Mouse (Mus musculus) neural tube, embryonic 11.5 days (tissue): Measurements from ENCODE around the gene Wars2. TPM values are rescaled to one million over a fixed set of nuclear protein-coding genes. Genes with fewer than 3 reads are reported as not detected.

Source experiments
- ATAC-seq: fragments of 200-750 bp; cut with Nextera tagmentation; 2 replicates; pipeline ENCODE4 v1.8.0; 2017; ENCODE audit warnings: moderate number of reproducible peaks, mild to moderate bottlenecking, moderate TSS enrichment, moderate library complexity; ENCODE audit not compliant: insufficient read depth, low FRiP score, low TSS enrichment
- DNase-seq: peaks from one replicate; pipeline ENCODE4 v3.0.0-alpha.2; 2015; ENCODE audit warnings: low spot score
- H3K27ac ChIP-seq: fragments of 300-500 bp; sonication (generic); 2 replicates; pipeline ENCODE4 v1.5.1; 2014; ENCODE audit warnings: low read depth, mild to moderate bottlenecking, low read length
- H3K27me3 ChIP-seq: fragments of 300-500 bp; sonication (generic); 2 replicates; pipeline ENCODE4 v1.6.1; 2014; ENCODE audit warnings: mild to moderate bottlenecking, low read length, mixed read lengths; ENCODE audit not compliant: control insufficient read depth, insufficient read depth
- H3K36me3 ChIP-seq: fragments of 300-500 bp; sonication (generic); 2 replicates; pipeline ENCODE4 v1.6.1; 2014; ENCODE audit warnings: mild to moderate bottlenecking, low read length, moderate library complexity, mixed read lengths; ENCODE audit not compliant: control insufficient read depth, insufficient read depth
- H3K4me1 ChIP-seq: fragments of 300-500 bp; sonication (generic); 2 replicates; pipeline ENCODE4 v1.6.1; 2014; ENCODE audit warnings: low read length, mixed read lengths; ENCODE audit not compliant: control insufficient read depth, insufficient read depth
- H3K4me2 ChIP-seq: fragments of 300-500 bp; sonication (generic); 2 replicates; pipeline ENCODE4 v1.6.1; 2014; ENCODE audit warnings: low read depth, mild to moderate bottlenecking, moderate library complexity
- H3K4me3 ChIP-seq: fragments of 300-500 bp; sonication (generic); 2 replicates; pipeline ENCODE4 v1.5.1; 2014; ENCODE audit warnings: low read depth, low read length
- H3K9ac ChIP-seq: fragments of 300-500 bp; sonication (generic); 2 replicates; pipeline ENCODE4 v1.6.1; 2014; ENCODE audit warnings: mild to moderate bottlenecking, low read length
- H3K9me3 ChIP-seq: fragments of 300-500 bp; sonication (generic); 2 replicates; pipeline ENCODE4 v1.6.1; 2016; ENCODE audit warnings: low read length; ENCODE audit not compliant: control insufficient read depth
- WGBS: fragments of 180-500 bp; shearing (Covaris S2); extraction: QIAGEN DNeasy Blood & Tissue Kit; methylation state at CpG from one replicate; pipeline ENCODE4 v1.1.7; 2014; 5-methylcytosine and 5-hydroxymethylcytosine counted together
- microRNA-seq: library from miRNA; unstranded; fragments of <30 nt; microRNA quantifications from one replicate; pipeline ENCODE4, GENCODE M21; 2016
- polyA plus RNA-seq: library from polyadenylated mRNA; unstranded; fragments of >200 nt; fragmentation: Nextera tagmentation; extraction: Ambion mirVana; gene quantifications from 2 replicates; pipeline ENCODE4 v1.2.1, GENCODE M21; 2014

Gene Wars2
- polyA plus RNA-seq, 1 experiment from 2014 or later, result 5.3 TPM

DNA sequence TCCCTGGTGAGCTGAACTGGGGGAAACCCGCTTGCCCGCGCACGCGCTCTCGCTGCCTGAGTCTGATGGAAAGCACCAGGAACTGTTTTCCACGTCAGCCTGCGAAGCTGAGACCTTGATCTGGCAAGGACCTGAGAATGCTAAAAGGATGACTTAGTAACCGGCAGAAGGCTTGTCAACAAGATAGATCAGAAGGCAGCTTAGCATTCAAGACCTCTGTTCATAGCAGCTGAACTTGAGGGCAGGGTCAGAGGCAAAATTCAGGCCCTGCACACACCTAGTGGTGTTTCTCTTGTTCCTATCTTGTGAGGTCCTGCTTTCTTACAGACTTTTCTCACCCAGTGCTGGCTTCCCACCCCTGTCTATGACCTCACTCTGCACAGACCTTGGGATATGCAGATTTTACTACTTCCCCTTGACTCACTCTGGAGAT lies 122.6 kb downstream of the Wars2 start:
- H3K4me2 ChIP-seq, result no peak overlapping the region
- 11% methylated on average over 9 of the region's 9 CpGs for WGBS
- no peak for ATAC-seq
- H3K27ac ChIP-seq, result no peak overlapping the region
- H3K9ac ChIP-seq, result no peak overlapping the region
- no peaks in the 10 kb centered on the region for H3K4me1 ChIP-seq
- no peaks in the 10 kb centered on the region for H3K36me3 ChIP-seq
- no peaks in the 10 kb centered on the region for H3K9me3 ChIP-seq
- DNase-seq, result no peak
- no peak overlapping the region for H3K4me3 ChIP-seq
- H3K27me3 ChIP-seq, result peaks cover 64% of the 10 kb centered on the region

- Histone ChIP-seq H3K27ac (no peak overlapping the region), H3K4me2 (no peak overlapping the region), H3K4me3 (no peak overlapping the region), H3K9ac (no peak overlapping the region), H3K4me1 (no peaks in the 10 kb centered on the region), H3K36me3 (no peaks in the 10 kb centered on the region), H3K9me3 (no peaks in the 10 kb centered on the region), H3K27me3 (peaks cover 53% of the 10 kb centered on the region)
- ATAC-seq (no peak), DNase-seq (no peak)
- 24% methylated on average over 7 of the region's 7 CpGs for WGBS
These were observed 123.8 kb downstream of the Wars2 start for GRCm38 (mm10) chr3:99264695-99265094.

DNA sequence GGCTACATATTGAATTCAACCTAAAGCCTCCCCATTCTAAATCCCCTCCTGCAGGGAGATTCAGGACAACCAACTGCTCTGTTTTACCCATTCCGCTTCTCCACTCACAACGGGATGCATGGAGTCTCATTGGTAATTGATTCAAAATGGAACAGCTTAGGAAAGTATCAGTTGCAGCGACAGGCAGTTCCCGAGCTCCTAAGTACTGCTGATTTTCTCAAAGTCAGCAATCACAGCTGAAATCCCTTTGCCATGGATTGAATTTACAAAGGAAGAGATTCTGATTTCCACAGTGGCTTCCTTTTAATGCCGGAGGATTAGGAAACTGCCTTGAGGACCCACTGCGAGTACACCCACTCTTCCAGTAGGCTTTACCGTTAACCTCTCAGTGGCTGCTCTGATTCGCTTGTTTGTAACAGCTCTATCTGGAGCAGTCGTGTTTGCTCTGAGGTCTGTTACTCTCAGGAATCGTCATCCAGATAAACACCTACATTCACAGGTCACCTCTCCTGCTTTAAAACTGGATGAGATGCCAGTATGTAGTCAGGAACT lies 126.0 kb downstream of the Wars2 start:
- DNase-seq (no peak), ATAC-seq (no peak)
- no peak overlapping the region for H3K27ac ChIP-seq
- 50% methylated on average over 10 of the region's 10 CpGs for WGBS
- H3K4me3 ChIP-seq, result no peak overlapping the region
- no peaks in the 10 kb centered on the region for H3K4me1 ChIP-seq
- no peaks in the 10 kb centered on the region for H3K9me3 ChIP-seq
- H3K4me2 ChIP-seq, result no peak overlapping the region
- peaks cover 35% of the 10 kb centered on the region for H3K27me3 ChIP-seq
- no peak overlapping the region for H3K9ac ChIP-seq
- H3K36me3 ChIP-seq, result no peaks in the 10 kb centered on the region

DNA sequence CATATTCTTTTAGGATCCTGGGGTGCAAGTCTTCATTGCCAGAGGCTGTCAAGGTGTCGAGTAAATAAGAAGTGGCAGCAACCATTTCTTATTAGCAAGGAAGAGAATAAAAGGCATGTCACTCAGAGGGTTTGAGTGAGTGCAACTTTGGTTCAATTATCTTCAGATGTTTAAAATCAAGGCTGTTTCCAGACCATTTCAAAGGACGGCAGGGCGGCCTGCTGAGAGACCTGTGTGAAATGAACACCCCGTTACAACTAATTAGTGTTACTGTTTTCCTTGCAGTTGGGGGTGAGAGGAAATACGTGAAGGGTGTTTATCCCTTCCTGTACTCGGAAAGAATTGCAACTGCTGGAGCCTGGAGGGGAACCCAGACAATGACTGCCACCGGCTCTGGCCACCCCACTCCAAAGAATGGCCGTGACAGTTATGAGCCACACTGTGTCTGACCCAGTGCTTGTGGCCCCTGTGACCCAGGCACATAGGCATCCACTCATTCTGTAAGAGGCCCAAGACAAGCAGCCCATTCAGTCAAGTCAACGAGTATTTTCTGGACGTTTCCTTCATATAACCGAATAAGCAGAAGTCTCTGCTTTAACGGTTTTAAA lies 137.2 kb downstream of the Wars2 start:
- Histone ChIP-seq H3K36me3 (no peaks in the 10 kb centered on the region), H3K9ac (no peak overlapping the region), H3K9me3 (no peaks in the 10 kb centered on the region), H3K4me3 (no peak overlapping the region), H3K27ac (no peak overlapping the region), H3K4me2 (no peak overlapping the region), H3K4me1 (no peaks in the 10 kb centered on the region), H3K27me3 (no peaks in the 10 kb centered on the region)
- ATAC-seq (no peak), DNase-seq (no peak)
- WGBS, result 48% methylated on average over 12 of the region's 12 CpGs

DNA sequence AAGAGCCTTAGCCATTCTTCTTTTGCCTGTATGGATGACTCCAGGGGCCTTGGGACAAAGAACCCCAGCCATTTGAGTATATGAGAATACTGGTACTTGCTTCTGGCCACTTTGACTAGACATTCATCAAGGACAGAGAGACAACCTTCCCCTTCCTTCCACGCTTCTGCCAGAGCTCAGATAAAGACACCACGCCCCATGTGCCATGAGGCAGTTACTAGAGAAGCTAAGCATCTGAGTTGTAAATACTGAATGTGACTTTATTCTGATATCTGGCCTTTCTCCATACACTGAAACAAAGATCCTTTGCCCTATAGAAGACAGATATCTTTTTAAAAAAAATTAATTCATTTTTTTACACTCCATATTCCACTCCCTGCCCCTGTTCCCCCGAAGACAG lies 138.8 kb downstream of the Wars2 start:
- Histone ChIP-seq H3K9ac (no peak overlapping the region), H3K27ac (no peak overlapping the region), H3K27me3 (no peaks in the 10 kb centered on the region), H3K4me1 (no peaks in the 10 kb centered on the region), H3K4me2 (no peak overlapping the region), H3K9me3 (no peaks in the 10 kb centered on the region), H3K4me3 (no peak overlapping the region), H3K36me3 (no peaks in the 10 kb centered on the region)
- no peak for ATAC-seq
- no peak for DNase-seq
- 82% methylated on average over 3 of the region's 3 CpGs for WGBS

GRCm38 (mm10) chr3:99281453-99281852 lies 140.6 kb downstream of the Wars2 start:
- Histone ChIP-seq H3K4me3 (no peak overlapping the region), H3K27me3 (no peaks in the 10 kb centered on the region), H3K4me2 (no peak overlapping the region), H3K4me1 (no peaks in the 10 kb centered on the region), H3K36me3 (no peaks in the 10 kb centered on the region), H3K27ac (no peak overlapping the region), H3K9me3 (no peaks in the 10 kb centered on the region), H3K9ac (no peak overlapping the region)
- 52% methylated on average over 4 of the region's 4 CpGs for WGBS
- DNase-seq (no peak), ATAC-seq (no peak)

GRCm38 (mm10) chr3:99288302-99288701 lies 147.4 kb downstream of the Wars2 start:
- no peak overlapping the region for H3K27ac ChIP-seq
- ATAC-seq, result no peak
- H3K9ac ChIP-seq, result no peak overlapping the region
- H3K36me3 ChIP-seq, result no peaks in the 10 kb centered on the region
- no peaks in the 10 kb centered on the region for H3K4me1 ChIP-seq
- H3K4me3 ChIP-seq, result no peak overlapping the region
- no peaks in the 10 kb centered on the region for H3K9me3 ChIP-seq
- H3K4me2 ChIP-seq, result no peak overlapping the region
- H3K27me3 ChIP-seq, result no peaks in the 10 kb centered on the region
- no peak for DNase-seq
- 57% methylated on average over 2 of the region's 2 CpGs for WGBS

Small RNAs within 50 kb of the gene (microRNA-seq; reads per million reads assigned to microRNA genes)
- gene Mir6481, result not detected

Other genes with a start within 250 kb of the Wars2 start
- not detected in 2 replicates for gene Hao2, start 247.8 kb upstream of the Wars2 start, polyA plus RNA-seq
- gene Tbx15, start 99.3 kb downstream of the Wars2 start, polyA plus RNA-seq, result 2.1 and 2.6 TPM in 2 replicates